Mouse (Mus musculus) MEL (cell line): ENCODE results near the gene Slc44a5.

Source experiments
- BHLHE40 ChIP-seq: IDR thresholded peaks from 2 replicates; pipeline ENCODE4 v1.6.1; 2012; ENCODE audit warnings: low read depth, mild to moderate bottlenecking, inconsistent platforms, low read length, improper control_type of control experiment, borderline replicate concordance
- CHD2 ChIP-seq: IDR thresholded peaks from 2 replicates; pipeline ENCODE4 v1.6.1; 2011; ENCODE audit warnings: low read length, improper control_type of control experiment
- CTCF ChIP-seq, 3 experiments: IDR thresholded peaks in 2 of 3; conservative IDR thresholded peaks in 1 of 3; 2 replicates each; pipeline ENCODE4 v1.5.1; 2011 to 2012; ENCODE audit warnings: low read length in 3 of 3, low read depth in 2 of 3, mild to moderate bottlenecking in 2 of 3, improper control_type of control experiment in 1 of 3, inconsistent platforms in 1 of 3, mixed read lengths in 1 of 3, moderate library complexity in 1 of 3; ENCODE audit not compliant: control insufficient read depth in 1 of 3, insufficient read depth in 1 of 3, poor library complexity in 1 of 3, severe bottlenecking in 1 of 3
- EP300 ChIP-seq, 2 experiments: IDR thresholded peaks; 2 replicates each; pipeline ENCODE4 v1.6.1; 2011; ENCODE audit warnings: improper control_type of control experiment in 2 of 2, low read length in 2 of 2, low read depth in 1 of 2, mild to moderate bottlenecking in 1 of 2
- MAFK ChIP-seq: IDR thresholded peaks from 2 replicates; pipeline ENCODE4 v1.6.1; 2011; ENCODE audit warnings: low read depth, mild to moderate bottlenecking, low read length, improper control_type of control experiment, borderline replicate concordance
- NELFE ChIP-seq: IDR thresholded peaks from 2 replicates; pipeline ENCODE4 v1.6.1; 2011; ENCODE audit warnings: low read depth, low read length, improper control_type of control experiment
- POLR2A ChIP-seq, 2 experiments: IDR thresholded peaks; 2 replicates each; pipeline ENCODE4 v1.6.1; 2011 to 2012; ENCODE audit warnings: low read length in 2 of 2, mild to moderate bottlenecking in 2 of 2, control low read depth in 1 of 2, improper control_type of control experiment in 1 of 2, low read depth in 1 of 2, moderate library complexity in 1 of 2; ENCODE audit not compliant: control insufficient read depth in 1 of 2, insufficient read depth in 1 of 2, poor library complexity in 1 of 2
- SIN3A ChIP-seq: IDR thresholded peaks from 2 replicates; pipeline ENCODE4 v1.6.1; 2012; ENCODE audit warnings: low read length, improper control_type of control experiment, inconsistent platforms
- TAL1 ChIP-seq: IDR thresholded peaks from 2 replicates; pipeline ENCODE4 v1.6.1; 2012; ENCODE audit warnings: mild to moderate bottlenecking, inconsistent platforms, low read length, moderate library complexity, mixed read lengths
- UBTF ChIP-seq: IDR thresholded peaks from 2 replicates; pipeline ENCODE4 v1.6.1; 2012; ENCODE audit warnings: low read depth, mild to moderate bottlenecking, inconsistent platforms, low read length, improper control_type of control experiment, moderate library complexity, borderline replicate concordance; ENCODE audit not compliant: insufficient read depth
- USF1 ChIP-seq: IDR thresholded peaks from 2 replicates; pipeline ENCODE4 v1.6.1; 2014; ENCODE audit warnings: low read depth, mild to moderate bottlenecking, inconsistent platforms, low read length, improper control_type of control experiment, moderate library complexity
- ZKSCAN1 ChIP-seq: IDR thresholded peaks from 2 replicates; pipeline ENCODE4 v1.6.1; 2012; ENCODE audit warnings: low read depth, mild to moderate bottlenecking, inconsistent platforms, low read length, improper control_type of control experiment, moderate library complexity

DNA sequence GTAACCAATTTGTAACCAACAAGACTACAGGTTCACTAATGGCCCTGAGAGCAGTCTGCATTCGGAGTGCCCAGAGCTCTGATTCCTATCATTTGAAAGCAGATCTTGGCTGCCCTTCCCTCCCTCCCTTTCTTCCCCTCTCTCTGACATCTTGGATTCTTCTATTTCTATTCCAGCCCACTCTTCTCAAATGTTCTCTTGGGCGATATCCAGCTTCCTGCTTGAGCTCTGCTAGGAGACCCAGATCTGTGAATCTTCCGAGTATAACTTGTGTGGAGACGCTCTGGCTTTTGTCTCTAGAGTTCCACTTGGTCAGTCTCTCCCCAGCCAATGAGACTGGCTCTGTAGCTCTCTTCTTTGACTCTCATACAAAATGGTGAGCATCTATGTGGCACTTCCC lies 169.4 kb downstream of the Slc44a5 start:
- TF ChIP-seq SIN3A: no peak
- TF ChIP-seq EP300 (IDR thresholded peaks at IDR 0.05; ENCODE audit: low read depth in 1 of 2, low read length in 2 of 2): no peak
- TF ChIP-seq UBTF: no peak
- no peak for TF ChIP-seq ZKSCAN1
- no peak for TF ChIP-seq MAFK
- no peak for TF ChIP-seq TAL1
- TF ChIP-seq POLR2A (IDR thresholded peaks at IDR 0.05; ENCODE audit: control insufficient read depth in 1 of 2, insufficient read depth in 1 of 2, low read depth in 1 of 2, low read length in 2 of 2, poor library complexity in 1 of 2): no peak
- TF ChIP-seq CTCF (IDR thresholded peaks at IDR 0.05 in 2 of 3, conservative IDR thresholded peaks at IDR 0.05 in 1 of 3; ENCODE audit: control insufficient read depth in 1 of 3, insufficient read depth in 1 of 3, low read depth in 2 of 3, low read length in 3 of 3, poor library complexity in 1 of 3, severe bottlenecking in 1 of 3): no peak
- TF ChIP-seq NELFE: no peak
- TF ChIP-seq USF1: no peak
- TF ChIP-seq BHLHE40: no peak
- no peak for TF ChIP-seq CHD2
